Mouse (Mus musculus): Measurements from ENCODE around the gene Olfr875.

- TF ChIP-seq POLR2A (IDR thresholded peaks at IDR 0.05; ENCODE audit: low read depth, low read length): no peak
- TF ChIP-seq CTCF (conservative IDR thresholded peaks at IDR 0.05 in 1 of 2, IDR thresholded peaks at IDR 0.05 in 1 of 2; ENCODE audit: low read depth in 2 of 2, low read length in 2 of 2): no peak
- no peak for TF ChIP-seq CHD2 (IDR thresholded peaks at IDR 0.05; ENCODE audit: low read length)
- no peak for TF ChIP-seq ETS1 (conservative IDR thresholded peaks at IDR 0.05; ENCODE audit: low read depth, low read length)
- TF ChIP-seq ELF1 (IDR thresholded peaks at IDR 0.05; ENCODE audit: low read depth, low read length): no peak
- TF ChIP-seq USF2 (conservative IDR thresholded peaks at IDR 0.05; ENCODE audit: low read depth, low read length): no peak
Observed at GRCm38 (mm10) chr9:37761728-37762127, 9.9 kb upstream of the Olfr875 start.
